Mouse (Mus musculus) testis, adult 2 months (tissue): ENCODE data around the gene Dyrk1a. TPM values are rescaled to one million over a fixed set of nuclear protein-coding genes. Genes with fewer than 3 reads are reported as not detected.

Experiments
- H3K27ac ChIP-seq: fragments of 200-500 bp; 2 replicates; pipeline ENCODE4 v1.5.1; 2012; ENCODE audit warnings: low read depth, low read length; ENCODE audit not compliant: control insufficient read depth, insufficient read depth
- H3K27me3 ChIP-seq: fragments of 200-500 bp; 2 replicates; pipeline ENCODE4 v1.6.1; 2012; ENCODE audit warnings: mild to moderate bottlenecking, low read length, moderate library complexity; ENCODE audit not compliant: control insufficient read depth, insufficient read depth
- H3K36me3 ChIP-seq: fragments of 200-500 bp; 2 replicates; pipeline ENCODE4 v1.6.1; 2012; ENCODE audit warnings: mild to moderate bottlenecking, low read length; ENCODE audit not compliant: control insufficient read depth, insufficient read depth
- H3K4me1 ChIP-seq: fragments of 200-500 bp; 2 replicates; pipeline ENCODE4 v1.6.1; 2012; ENCODE audit warnings: low read length; ENCODE audit not compliant: control insufficient read depth, insufficient read depth
- H3K4me3 ChIP-seq: fragments of 200-500 bp; 2 replicates; pipeline ENCODE4 v1.5.1; 2012; ENCODE audit warnings: low read depth, mild to moderate bottlenecking, low read length, moderate library complexity, mixed read lengths; ENCODE audit not compliant: control insufficient read depth
- CTCF ChIP-seq: fragments of 200-500 bp; IDR thresholded peaks from 2 replicates; pipeline ENCODE4 v1.5.1; 2012; ENCODE audit warnings: low read depth, mild to moderate bottlenecking, inconsistent platforms, low read length, moderate library complexity; ENCODE audit not compliant: control insufficient read depth, insufficient read depth, insufficient replicate concordance
- POLR2A ChIP-seq: fragments of 200-500 bp; IDR thresholded peaks from 2 replicates; pipeline ENCODE4 v1.6.1; 2012; ENCODE audit warnings: low read depth, mild to moderate bottlenecking, inconsistent platforms, low read length, moderate library complexity; ENCODE audit not compliant: control insufficient read depth
- polyA plus RNA-seq: library from polyadenylated mRNA; depleted of rRNA; stranded (reverse); fragments of >200 nt; gene quantifications from 2 replicates; pipeline ENCODE4 v1.2.3, GENCODE M21; 2012

Dyrk1a gene
- polyA plus RNA-seq, 1 experiment = 15.0 TPM

DNA sequence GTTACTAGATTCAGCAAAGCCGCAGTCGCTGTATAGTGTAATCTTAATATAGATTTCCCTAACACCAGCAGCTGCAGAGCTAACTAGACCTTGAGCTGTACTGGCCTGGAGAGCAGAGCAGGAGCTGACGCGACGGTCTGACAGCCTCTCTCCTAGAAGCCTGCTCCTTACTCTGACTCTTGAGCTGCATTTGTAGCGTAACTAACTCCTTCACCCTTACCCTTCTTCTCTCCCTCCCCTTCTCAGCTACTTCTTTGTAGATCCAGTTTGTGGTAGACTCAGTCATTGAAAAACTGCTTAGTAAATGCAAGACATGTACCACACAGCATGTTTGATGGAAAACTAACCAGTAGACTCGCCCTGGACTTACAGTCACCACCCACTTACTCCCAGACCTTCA is 87.1 kb downstream of the Dyrk1a start:
- H3K36me3 ChIP-seq = peaks cover 1% of the 10 kb centered on the region; the same call in 1 of the 2 replicates
- no peak overlapping the region for H3K4me3 ChIP-seq
- no peaks in the 10 kb centered on the region for H3K27me3 ChIP-seq
- H3K4me1 ChIP-seq = no peaks in the 10 kb centered on the region
- no peak overlapping the region for H3K27ac ChIP-seq
- TF ChIP-seq CTCF = no peak
- no peak for TF ChIP-seq POLR2A

DNA sequence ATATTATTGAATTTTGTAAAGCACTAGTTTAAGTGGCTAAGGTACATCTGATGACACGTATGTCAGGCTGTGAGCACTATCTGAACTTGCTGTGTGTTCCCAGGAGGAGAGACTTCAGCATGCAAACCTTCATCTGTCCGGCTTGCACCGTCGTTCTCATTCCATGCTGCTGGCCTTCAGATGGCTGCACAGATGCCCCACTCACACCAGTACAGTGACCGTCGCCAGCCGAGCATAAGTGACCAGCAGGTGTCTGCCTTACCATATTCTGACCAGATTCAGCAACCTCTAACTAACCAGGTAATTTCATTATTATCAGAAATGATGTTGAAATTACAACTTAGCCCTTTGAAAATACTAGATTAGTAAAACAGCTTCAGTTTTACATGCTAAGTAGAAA is 89.6 kb downstream of the Dyrk1a start:
- Histone ChIP-seq H3K27me3 (no peaks in the 10 kb centered on the region), H3K4me1 (no peaks in the 10 kb centered on the region), H3K4me3 (no peak overlapping the region), H3K27ac (no peak overlapping the region), H3K36me3 (peaks cover 1% of the 10 kb centered on the region; the same call in 1 of the 2 replicates)
- no peak for TF ChIP-seq CTCF
- no peak for TF ChIP-seq POLR2A

DNA sequence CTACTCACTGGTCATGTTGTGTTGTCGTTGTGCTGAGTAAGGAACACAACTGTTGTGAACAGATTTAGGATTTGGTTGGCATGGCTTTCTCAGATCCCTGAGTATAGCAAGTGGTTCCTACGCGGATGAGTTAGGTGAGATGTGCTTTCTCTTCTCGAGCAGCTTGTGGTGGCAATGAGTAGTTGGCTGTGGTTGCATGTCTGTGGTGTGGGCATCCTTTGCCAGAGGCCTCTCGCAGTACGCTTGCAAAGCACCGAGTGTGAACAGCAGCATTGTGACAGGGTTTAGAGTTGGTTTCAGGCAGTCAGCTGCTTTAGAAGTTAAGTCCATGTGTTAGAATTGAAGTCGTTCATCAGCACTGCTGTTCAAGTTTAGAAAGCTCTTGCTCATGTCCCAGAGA is 90.4 kb downstream of the Dyrk1a start:
- no peak overlapping the region for H3K4me3 ChIP-seq
- H3K27me3 ChIP-seq = no peaks in the 10 kb centered on the region
- TF ChIP-seq CTCF = no peak
- no peak for TF ChIP-seq POLR2A
- no peaks in the 10 kb centered on the region for H3K4me1 ChIP-seq
- H3K27ac ChIP-seq = no peak overlapping the region
- peaks cover 1% of the 10 kb centered on the region; the same call in 1 of the 2 replicates for H3K36me3 ChIP-seq

DNA sequence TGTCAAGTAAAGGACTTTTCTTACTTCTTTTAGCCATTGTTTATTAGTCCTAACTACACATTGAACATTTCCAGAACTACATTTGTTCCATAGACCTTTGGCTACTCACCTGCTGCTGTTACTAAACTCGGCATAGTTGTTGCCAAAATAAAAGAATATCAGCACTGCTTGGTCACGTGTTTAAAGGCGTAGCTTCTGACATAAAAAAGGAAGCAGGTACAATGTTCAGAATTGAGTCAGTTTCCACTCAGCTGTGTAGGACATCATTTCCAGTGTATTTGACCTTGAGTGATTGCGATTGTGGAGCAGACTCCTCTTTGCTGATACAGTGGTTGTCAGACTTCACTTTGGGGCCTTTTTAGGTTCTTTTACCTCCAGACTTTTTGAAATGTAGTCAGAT is 97.7 kb downstream of the Dyrk1a start:
- peaks cover 2% of the 10 kb centered on the region; the same call in 1 of the 2 replicates for H3K36me3 ChIP-seq

DNA sequence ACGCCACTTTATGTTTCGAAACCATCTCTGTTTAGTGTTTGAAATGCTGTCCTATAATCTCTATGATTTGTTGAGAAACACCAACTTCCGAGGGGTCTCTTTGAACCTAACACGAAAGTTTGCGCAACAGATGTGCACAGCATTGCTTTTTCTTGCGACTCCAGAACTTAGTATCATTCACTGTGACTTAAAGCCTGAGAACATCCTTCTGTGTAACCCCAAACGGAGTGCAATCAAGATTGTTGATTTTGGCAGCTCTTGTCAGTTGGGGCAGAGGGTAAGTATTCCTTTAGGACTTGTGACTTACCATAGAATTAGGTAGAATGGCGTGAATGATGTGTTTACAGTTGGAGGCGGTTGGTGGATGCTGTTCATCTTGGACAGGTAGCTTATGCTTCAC is 101.5 kb downstream of the Dyrk1a start:
- no peaks in the 10 kb centered on the region for H3K27me3 ChIP-seq
- no peak overlapping the region for H3K4me3 ChIP-seq
- H3K4me1 ChIP-seq = no peaks in the 10 kb centered on the region
- peaks cover 4% of the 10 kb centered on the region for H3K36me3 ChIP-seq
- no peak overlapping the region for H3K27ac ChIP-seq
- TF ChIP-seq CTCF = no peak
- TF ChIP-seq POLR2A = no peak

More for the DNA sequence above, 97.7 kb downstream of the Dyrk1a start:
- no peak for TF ChIP-seq CTCF
- TF ChIP-seq POLR2A = no peak
- H3K27ac ChIP-seq = no peak overlapping the region
- no peaks in the 10 kb centered on the region for H3K27me3 ChIP-seq
- H3K4me3 ChIP-seq = no peak overlapping the region
- H3K4me1 ChIP-seq = no peaks in the 10 kb centered on the region

DNA sequence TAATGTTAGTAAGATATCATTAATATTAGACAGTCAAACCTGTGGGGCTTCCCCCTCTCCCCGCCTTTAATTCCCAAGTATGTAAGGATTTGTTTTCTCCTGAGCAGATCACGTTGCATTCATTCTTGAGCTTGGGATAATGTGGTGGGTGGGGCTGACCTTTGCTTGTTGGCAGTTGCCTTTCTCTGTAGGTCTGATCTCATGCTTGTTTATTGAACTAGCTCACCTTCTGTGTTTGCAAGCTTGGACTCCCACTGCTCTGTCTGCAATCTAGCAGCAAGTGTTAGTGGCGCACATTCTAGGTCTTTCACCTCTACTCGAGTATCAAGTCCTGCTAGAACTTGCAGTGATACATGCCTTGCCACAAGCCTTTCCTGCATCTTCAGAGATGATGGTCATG is 111.1 kb downstream of the Dyrk1a start:
- TF ChIP-seq CTCF (no peak), POLR2A (no peak)
- no peaks in the 10 kb centered on the region for H3K4me1 ChIP-seq
- H3K4me3 ChIP-seq = no peak overlapping the region
- no peaks in the 10 kb centered on the region for H3K27me3 ChIP-seq
- H3K36me3 ChIP-seq = no peaks in the 10 kb centered on the region; the same call in none of the 2 replicates
- no peak overlapping the region for H3K27ac ChIP-seq

DNA sequence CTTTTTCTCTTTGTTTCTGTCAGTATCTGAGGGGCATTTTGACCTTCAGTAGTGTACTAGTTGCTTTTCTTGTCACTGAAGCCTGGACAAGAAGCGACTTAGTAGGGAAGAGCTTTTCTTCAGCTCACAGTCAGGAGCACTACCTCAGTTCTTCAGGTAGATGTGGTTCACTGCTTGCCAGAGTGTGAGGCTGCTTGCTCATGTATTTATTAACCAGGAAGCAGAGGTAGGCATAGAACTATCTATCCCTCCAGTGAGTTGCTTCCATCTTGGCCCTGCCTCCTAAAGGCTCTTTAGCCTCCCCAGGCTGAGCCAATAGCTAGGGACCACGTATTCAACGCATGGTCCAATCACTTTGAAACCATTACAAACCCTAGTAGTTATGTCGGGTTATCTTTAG is 112.0 kb downstream of the Dyrk1a start:
- Histone ChIP-seq H3K4me1 (no peaks in the 10 kb centered on the region), H3K27ac (no peak overlapping the region), H3K36me3 (no peaks in the 10 kb centered on the region; the same call in none of the 2 replicates), H3K4me3 (no peak overlapping the region), H3K27me3 (no peaks in the 10 kb centered on the region)
- TF ChIP-seq CTCF (no peak), POLR2A (no peak)

DNA sequence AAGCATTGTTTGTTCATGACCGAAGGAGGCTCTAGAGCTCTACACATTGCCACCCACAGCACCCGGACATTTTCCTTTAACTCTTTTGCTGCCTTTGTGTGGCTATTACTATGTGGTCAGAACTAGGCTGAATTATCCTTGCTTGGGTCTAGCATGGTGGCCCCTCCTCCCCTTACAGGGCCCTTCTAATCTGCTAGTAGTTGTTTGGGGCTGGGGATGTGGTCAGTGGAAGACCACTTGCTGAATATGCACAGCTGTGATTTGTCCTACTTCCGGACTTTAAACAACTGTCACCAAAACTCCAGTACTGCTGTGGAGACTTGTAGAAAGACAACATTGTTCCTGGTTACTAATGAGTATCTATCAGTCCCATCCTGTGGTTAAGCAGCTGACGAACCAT is 114.2 kb downstream of the Dyrk1a start:
- H3K4me3 ChIP-seq = no peak overlapping the region
- no peaks in the 10 kb centered on the region; the same call in none of the 2 replicates for H3K36me3 ChIP-seq
- no peak overlapping the region for H3K27ac ChIP-seq
- H3K27me3 ChIP-seq = no peaks in the 10 kb centered on the region
- TF ChIP-seq POLR2A = no peak
- H3K4me1 ChIP-seq = no peaks in the 10 kb centered on the region
